Mouse (Mus musculus): ENCODE data around the gene Wdr46.

- TF ChIP-seq GATA1 (IDR thresholded peaks at IDR 0.05; ENCODE audit: low read length) (no peak), TAL1 (IDR thresholded peaks at IDR 0.05; ENCODE audit: low read length) (no peak)
Measured at GRCm38 (mm10) chr17:33932970-33933369, 7.5 kb upstream of the Wdr46 start.
